Mouse (Mus musculus) cerebellum, adult 2 months (tissue): ENCODE measurements around the gene Scamp3.

Source experiments
- CTCF ChIP-seq: fragments of 200-500 bp; IDR thresholded peaks from 2 replicates; pipeline ENCODE4 v1.5.1; 2011; ENCODE audit warnings: low read depth, mild to moderate bottlenecking, control low read depth, low read length, moderate library complexity, borderline replicate concordance; ENCODE audit not compliant: insufficient read depth
- POLR2A ChIP-seq: fragments of 200-500 bp; IDR thresholded peaks from 2 replicates; pipeline ENCODE4 v1.6.1; 2011; ENCODE audit warnings: low read length, control low read depth, borderline replicate concordance; ENCODE audit not compliant: insufficient read depth

- no peak for TF ChIP-seq CTCF
- TF ChIP-seq POLR2A: no peak
Observed at GRCm38 (mm10) chr3:89148567-89148966, 28.7 kb upstream of the Scamp3 start.
